Mouse (Mus musculus): ENCODE results near the gene Frmd4a. TPM values are rescaled to one million over a fixed set of nuclear protein-coding genes. Genes with fewer than 3 reads are reported as not detected.
"Not testable (repeated sequence)": the region's sequence is repeated elsewhere in the genome, so short reads cannot be mapped to it uniquely, and the experiment has no call there.

The Frmd4a gene
- total and polyA plus RNA-seq, 3 experiments, result 32.6 to 55.7 (median 43.6) TPM

GRCm38 (mm10) chr2:4327011-4327340 is 309.5 kb downstream of the Frmd4a start:
- no peak for TF ChIP-seq POLR2AphosphoS5 (IDR thresholded peaks at IDR 0.05; ENCODE audit: insufficient replicate concordance, low read depth, low read length)
- TF ChIP-seq CTCF (IDR thresholded peaks at IDR 0.05; ENCODE audit: low read depth, low read length), result no peak
- no peak for TF ChIP-seq GATA1 (IDR thresholded peaks at IDR 0.05; ENCODE audit: borderline replicate concordance, low read length)
- no peak for TF ChIP-seq GATA2 (IDR thresholded peaks at IDR 0.05; ENCODE audit: borderline replicate concordance, low read depth, low read length)
- no peak for TF ChIP-seq TAL1 (conservative IDR thresholded peaks at IDR 0.05; ENCODE audit: low read depth, low read length)
- Histone ChIP-seq H3K27me3 (ENCODE audit: insufficient read depth, low read length) (peaks cover 2% of the 10 kb centered on the region), H3K36me3 (replicated peaks) (no peaks in the 10 kb centered on the region), H3K4me1 (ENCODE audit: insufficient read depth, low read depth, low read length) (no peaks in the 10 kb centered on the region), H3K4me3 (ENCODE audit: low read depth, low read length) (no peak overlapping the region), H3K9me3 (replicated peaks) (no peaks in the 10 kb centered on the region)
- DNase-seq (ENCODE audit: low spot score), result no peak
- no peak for ATAC-seq (ENCODE audit: extremely low read depth, insufficient number of reproducible peaks, low FRiP score, poor library complexity, severe bottlenecking)

DNA sequence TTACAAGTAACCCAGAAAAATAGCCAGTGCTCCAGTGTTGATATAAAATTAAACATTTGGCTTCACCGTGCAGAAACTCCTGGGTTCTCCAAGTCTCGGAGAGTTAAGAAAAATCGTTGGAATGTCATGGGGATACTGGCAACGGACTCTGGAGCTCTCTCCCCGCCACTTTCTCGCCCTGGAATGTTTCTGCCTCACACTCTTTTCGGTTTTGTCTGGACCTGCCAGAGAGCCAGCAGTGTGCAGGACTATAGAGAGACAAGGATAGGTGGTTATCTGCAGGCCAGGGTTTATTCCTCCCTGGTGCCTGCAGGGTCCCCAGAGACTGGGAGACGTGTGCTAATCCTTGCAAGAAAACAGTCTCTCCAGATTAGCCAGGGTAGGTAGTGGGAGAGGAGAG is 314.9 kb downstream of the Frmd4a start:
- Histone ChIP-seq H3K27me3 (ENCODE audit: insufficient read depth, low read length) (peaks cover under 1% of the 10 kb centered on the region), H3K36me3 (replicated peaks) (no peaks in the 10 kb centered on the region), H3K4me3 (ENCODE audit: low read depth, low read length) (no peak overlapping the region), H3K4me1 (ENCODE audit: insufficient read depth, low read depth, low read length) (no peaks in the 10 kb centered on the region), H3K9me3 (replicated peaks) (no peaks in the 10 kb centered on the region)
- no peak for DNase-seq (ENCODE audit: low spot score)
- TF ChIP-seq TAL1 (conservative IDR thresholded peaks at IDR 0.05; ENCODE audit: low read depth, low read length) (no peak), CTCF (IDR thresholded peaks at IDR 0.05; ENCODE audit: low read depth, low read length) (no peak), GATA1 (IDR thresholded peaks at IDR 0.05; ENCODE audit: borderline replicate concordance, low read length) (no peak), POLR2AphosphoS5 (IDR thresholded peaks at IDR 0.05; ENCODE audit: insufficient replicate concordance, low read depth, low read length) (no peak)
- no peak for ATAC-seq (ENCODE audit: extremely low read depth, insufficient number of reproducible peaks, low FRiP score, poor library complexity, severe bottlenecking)

- H3K4me1 ChIP-seq (ENCODE audit: insufficient read depth, low read depth, low read length), result no peaks in the 10 kb centered on the region
- ATAC-seq (ENCODE audit: extremely low read depth, insufficient number of reproducible peaks, low FRiP score, poor library complexity, severe bottlenecking) (no peak), DNase-seq (ENCODE audit: low spot score) (no peak)
- H3K9me3 ChIP-seq (replicated peaks), result no peaks in the 10 kb centered on the region
- TF ChIP-seq TAL1 (conservative IDR thresholded peaks at IDR 0.05; ENCODE audit: low read depth, low read length), result no peak
- no peak for TF ChIP-seq POLR2AphosphoS5 (IDR thresholded peaks at IDR 0.05; ENCODE audit: insufficient replicate concordance, low read depth, low read length)
- no peak for TF ChIP-seq GATA2 (IDR thresholded peaks at IDR 0.05; ENCODE audit: borderline replicate concordance, low read depth, low read length)
- TF ChIP-seq CTCF (IDR thresholded peaks at IDR 0.05; ENCODE audit: low read depth, low read length), result no peak
- TF ChIP-seq GATA1 (IDR thresholded peaks at IDR 0.05; ENCODE audit: borderline replicate concordance, low read length), result no peak
- no peaks in the 10 kb centered on the region for H3K36me3 ChIP-seq (replicated peaks)
- no peaks in the 10 kb centered on the region for H3K27me3 ChIP-seq (ENCODE audit: insufficient read depth, low read length)
- no peak overlapping the region for H3K4me3 ChIP-seq (ENCODE audit: low read depth, low read length)
Measured at GRCm38 (mm10) chr2:4334201-4334600, 316.7 kb downstream of the Frmd4a start.

- ATAC-seq (ENCODE audit: extremely low read depth, insufficient number of reproducible peaks, low FRiP score, poor library complexity, severe bottlenecking) (no peak), DNase-seq (ENCODE audit: low spot score) (no peak)
- H3K9me3 ChIP-seq (replicated peaks), result no peaks in the 10 kb centered on the region
- no peaks in the 10 kb centered on the region for H3K4me1 ChIP-seq (ENCODE audit: insufficient read depth, low read depth, low read length)
- no peak overlapping the region for H3K4me3 ChIP-seq (ENCODE audit: low read depth, low read length)
- TF ChIP-seq GATA2 (IDR thresholded peaks at IDR 0.05; ENCODE audit: borderline replicate concordance, low read depth, low read length) (no peak), GATA1 (IDR thresholded peaks at IDR 0.05; ENCODE audit: borderline replicate concordance, low read length) (no peak)
- no peaks in the 10 kb centered on the region for H3K36me3 ChIP-seq (replicated peaks)
- H3K27me3 ChIP-seq (ENCODE audit: insufficient read depth, low read length), result no peaks in the 10 kb centered on the region
Measured at GRCm38 (mm10) chr2:4334936-4335335, 317.4 kb downstream of the Frmd4a start.

- no peak overlapping the region for H3K4me3 ChIP-seq (ENCODE audit: low read depth, low read length)
- no peaks in the 10 kb centered on the region for H3K36me3 ChIP-seq (replicated peaks)
- no peaks in the 10 kb centered on the region for H3K27me3 ChIP-seq (ENCODE audit: insufficient read depth, low read length)
- TF ChIP-seq GATA1 (IDR thresholded peaks at IDR 0.05; ENCODE audit: borderline replicate concordance, low read length) (no peak), TAL1 (conservative IDR thresholded peaks at IDR 0.05; ENCODE audit: low read depth, low read length) (no peak), POLR2AphosphoS5 (IDR thresholded peaks at IDR 0.05; ENCODE audit: insufficient replicate concordance, low read depth, low read length) (no peak)
- ATAC-seq (ENCODE audit: extremely low read depth, insufficient number of reproducible peaks, low FRiP score, poor library complexity, severe bottlenecking) (no peak), DNase-seq (ENCODE audit: low spot score) (no peak)
- H3K4me1 ChIP-seq (ENCODE audit: insufficient read depth, low read depth, low read length), result no peaks in the 10 kb centered on the region
- no peaks in the 10 kb centered on the region for H3K9me3 ChIP-seq (replicated peaks)
Measured at GRCm38 (mm10) chr2:4335881-4336280, 318.4 kb downstream of the Frmd4a start.

DNA sequence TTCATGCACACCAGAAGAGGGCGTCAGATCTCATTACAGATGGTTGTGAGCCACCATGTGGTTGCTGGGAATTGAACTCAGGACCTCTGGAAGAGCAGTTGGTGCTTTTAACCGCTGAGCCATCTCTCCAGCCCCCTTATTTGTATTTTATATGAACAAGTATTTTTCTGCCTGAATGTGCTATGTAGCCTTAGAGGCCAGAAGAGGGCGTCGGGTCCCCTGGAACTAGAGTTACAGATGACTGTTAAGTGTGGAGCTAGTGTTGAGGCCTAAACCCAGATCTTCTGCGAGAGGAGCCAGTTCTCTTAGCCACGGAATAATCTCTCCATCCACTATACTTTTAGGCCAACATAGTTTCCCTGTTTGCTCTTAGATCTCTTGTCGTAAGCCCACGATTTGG is 320.8 kb downstream of the Frmd4a start:
- DNase-seq (ENCODE audit: low spot score); H3K36me3 ChIP-seq (replicated peaks): not testable (repeated sequence)

GRCm38 (mm10) chr2:4339128-4339527 is 321.6 kb downstream of the Frmd4a start:
- no peaks in the 10 kb centered on the region for H3K36me3 ChIP-seq (replicated peaks)
- ATAC-seq (ENCODE audit: extremely low read depth, insufficient number of reproducible peaks, low FRiP score, poor library complexity, severe bottlenecking) (no peak), DNase-seq (ENCODE audit: low spot score) (no peak)
- H3K9me3 ChIP-seq (replicated peaks), result no peaks in the 10 kb centered on the region
- TF ChIP-seq TAL1 (conservative IDR thresholded peaks at IDR 0.05; ENCODE audit: low read depth, low read length) (no peak), CTCF (IDR thresholded peaks at IDR 0.05; ENCODE audit: low read depth, low read length) (no peak), GATA2 (IDR thresholded peaks at IDR 0.05; ENCODE audit: borderline replicate concordance, low read depth, low read length) (no peak), GATA1 (IDR thresholded peaks at IDR 0.05; ENCODE audit: borderline replicate concordance, low read length) (no peak), POLR2AphosphoS5 (IDR thresholded peaks at IDR 0.05; ENCODE audit: insufficient replicate concordance, low read depth, low read length) (no peak)
- no peaks in the 10 kb centered on the region for H3K27me3 ChIP-seq (ENCODE audit: insufficient read depth, low read length)
- no peaks in the 10 kb centered on the region for H3K4me1 ChIP-seq (ENCODE audit: insufficient read depth, low read depth, low read length)
- H3K4me3 ChIP-seq (ENCODE audit: low read depth, low read length), result no peak overlapping the region

More for the DNA sequence above, 320.8 kb downstream of the Frmd4a start:
- not testable (repeated sequence) for H3K27me3 ChIP-seq (ENCODE audit: insufficient read depth, low read length); H3K9me3 ChIP-seq (replicated peaks); ATAC-seq (ENCODE audit: extremely low read depth, insufficient number of reproducible peaks, low FRiP score, poor library complexity, severe bottlenecking); H3K4me1 ChIP-seq (ENCODE audit: insufficient read depth, low read depth, low read length); H3K4me3 ChIP-seq (ENCODE audit: low read depth, low read length)

Data from G1E (cell line).